Mouse (Mus musculus): ENCODE data around the gene Kcnq5. TPM values are rescaled to one million over a fixed set of nuclear protein-coding genes. Genes with fewer than 3 reads are reported as not detected.
A peak's percentile ranks its signal among the peaks of the same experiment; 100 is the strongest.
"Not testable (repeated sequence)": the region's sequence is repeated elsewhere in the genome, so short reads cannot be mapped to it uniquely, and the experiment has no call there.

Kcnq5 gene
- polyA plus RNA-seq, 1 experiment from 2014 or later, result 1.4 TPM

DNA sequence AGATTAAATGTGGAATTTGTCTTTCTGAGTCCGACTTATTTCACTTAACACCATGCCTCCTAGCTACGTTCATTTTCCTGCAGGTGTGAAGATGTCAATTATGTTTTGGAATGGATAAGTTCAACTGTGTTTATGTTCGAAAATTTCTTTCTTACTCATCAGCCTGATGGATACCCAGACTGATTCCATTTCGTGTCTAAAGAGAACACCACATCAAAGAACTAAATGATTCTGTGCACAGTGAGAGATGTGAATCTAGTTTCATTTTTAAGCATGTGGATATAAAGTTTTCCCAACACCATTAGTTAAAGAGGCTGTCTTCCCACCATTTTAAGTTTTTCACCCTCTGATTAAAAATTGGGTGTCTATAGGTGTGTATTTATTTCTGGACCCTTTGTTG lies 357.7 kb downstream of the Kcnq5 start:
- H3K4me2 ChIP-seq (ENCODE audit: low read depth, low read length), result no peak overlapping the region
- DNase-seq (ENCODE audit: low spot score) (no peak), ATAC-seq (ENCODE audit: low read depth) (no peak)
- no peaks in the 10 kb centered on the region for H3K36me3 ChIP-seq (ENCODE audit: control insufficient read depth, insufficient read depth, low read length)
- no peaks in the 10 kb centered on the region for H3K9me3 ChIP-seq (ENCODE audit: control insufficient read depth, low read length)
- H3K4me1 ChIP-seq (ENCODE audit: control insufficient read depth, insufficient read depth, low read length), result no peaks in the 10 kb centered on the region
- no peak overlapping the region for H3K9ac ChIP-seq (ENCODE audit: low read depth, low read length)
- no peak overlapping the region for H3K4me3 ChIP-seq (ENCODE audit: low read depth, low read length)
- H3K27ac ChIP-seq (replicated peaks; ENCODE audit: low read depth, low read length), result no peak overlapping the region
- 68% methylated on average over 4 of the region's 4 CpGs for WGBS
- no peaks in the 10 kb centered on the region for H3K27me3 ChIP-seq (replicated peaks; ENCODE audit: control insufficient read depth, insufficient read depth, low read length)

DNA sequence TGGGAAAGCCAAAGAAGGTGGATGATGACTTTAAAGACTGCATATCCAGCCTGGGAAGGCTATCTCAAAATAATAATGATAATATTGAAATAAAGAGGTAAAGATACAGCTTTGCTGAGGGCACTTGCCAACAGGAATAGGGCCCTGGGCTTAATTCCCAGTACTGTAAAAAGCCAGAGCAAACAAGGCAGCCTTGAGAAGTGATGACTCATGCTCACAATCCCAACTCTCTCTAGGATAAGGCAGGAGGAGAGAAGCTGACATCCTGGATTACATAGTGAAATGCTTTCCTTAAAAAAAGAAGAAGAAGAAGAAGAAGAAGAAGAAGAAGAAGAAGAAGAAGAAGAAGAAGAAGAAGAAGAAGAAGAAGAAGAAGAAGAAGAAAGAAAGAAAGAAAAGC lies 359.2 kb downstream of the Kcnq5 start:
- H3K4me2 ChIP-seq (ENCODE audit: low read depth, low read length), result no peak overlapping the region
- H3K9me3 ChIP-seq (ENCODE audit: control insufficient read depth, low read length), result no peaks in the 10 kb centered on the region
- H3K27ac ChIP-seq (replicated peaks; ENCODE audit: low read depth, low read length), result no peak overlapping the region
- ATAC-seq (ENCODE audit: low read depth) (no peak), DNase-seq (ENCODE audit: low spot score) (no peak)
- H3K9ac ChIP-seq (ENCODE audit: low read depth, low read length), result no peak overlapping the region
- no peak overlapping the region for H3K4me3 ChIP-seq (ENCODE audit: low read depth, low read length)
- no peaks in the 10 kb centered on the region for H3K36me3 ChIP-seq (ENCODE audit: control insufficient read depth, insufficient read depth, low read length)
- no peaks in the 10 kb centered on the region for H3K27me3 ChIP-seq (replicated peaks; ENCODE audit: control insufficient read depth, insufficient read depth, low read length)
- H3K4me1 ChIP-seq (ENCODE audit: control insufficient read depth, insufficient read depth, low read length), result no peaks in the 10 kb centered on the region

DNA sequence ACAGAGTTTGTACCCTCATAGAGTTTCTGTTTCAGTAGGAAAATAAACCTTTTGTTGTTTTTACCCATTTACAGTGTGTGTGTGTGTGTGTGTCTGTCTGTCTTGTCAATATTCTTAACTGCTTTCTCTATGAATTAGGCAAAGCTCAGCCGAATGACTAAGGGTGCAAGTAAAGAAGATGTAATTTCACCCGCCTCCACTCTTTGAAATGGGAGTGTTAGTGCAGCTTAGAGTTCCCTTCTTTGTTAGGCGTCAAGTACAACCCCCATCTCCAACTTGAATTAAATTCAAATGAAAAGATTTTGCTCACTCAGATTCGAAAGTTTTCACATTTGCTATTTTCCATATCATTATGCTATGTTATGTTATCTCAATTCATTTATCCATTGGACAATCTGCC lies 361.1 kb downstream of the Kcnq5 start:
- H3K27me3 ChIP-seq (replicated peaks; ENCODE audit: control insufficient read depth, insufficient read depth, low read length), result no peaks in the 10 kb centered on the region
- no peak overlapping the region for H3K27ac ChIP-seq (replicated peaks; ENCODE audit: low read depth, low read length)
- H3K4me3 ChIP-seq (ENCODE audit: low read depth, low read length), result no peak overlapping the region
- no peak overlapping the region for H3K4me2 ChIP-seq (ENCODE audit: low read depth, low read length)
- no peaks in the 10 kb centered on the region for H3K36me3 ChIP-seq (ENCODE audit: control insufficient read depth, insufficient read depth, low read length)
- no peak for ATAC-seq (ENCODE audit: low read depth)
- DNase-seq (ENCODE audit: low spot score), result no peak
- no peaks in the 10 kb centered on the region for H3K4me1 ChIP-seq (ENCODE audit: control insufficient read depth, insufficient read depth, low read length)
- H3K9ac ChIP-seq (ENCODE audit: low read depth, low read length), result no peak overlapping the region
- no peaks in the 10 kb centered on the region for H3K9me3 ChIP-seq (ENCODE audit: control insufficient read depth, low read length)
- WGBS, result 71% methylated on average over 4 of the region's 4 CpGs

DNA sequence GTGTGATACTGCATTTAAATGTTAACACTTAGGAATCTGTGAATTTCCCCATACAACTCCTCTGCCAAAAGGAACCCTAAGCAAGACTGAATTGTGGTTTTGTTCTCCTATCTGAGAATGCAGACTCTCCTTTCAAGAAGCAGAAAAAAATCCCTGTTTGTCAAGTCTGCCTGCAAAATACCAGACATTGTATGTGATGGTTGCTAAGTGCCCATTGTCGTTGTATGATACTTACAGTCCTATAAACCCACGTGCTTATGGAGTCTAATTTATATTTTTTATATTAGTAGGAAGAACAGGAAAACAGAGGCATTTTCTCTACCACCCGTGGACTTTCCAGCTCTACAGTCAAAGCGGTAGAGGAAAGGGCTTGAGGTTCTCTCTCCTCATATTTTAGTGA lies 367.9 kb downstream of the Kcnq5 start:
- Histone ChIP-seq H3K4me2 (ENCODE audit: low read depth, low read length) (no peak overlapping the region), H3K4me3 (ENCODE audit: low read depth, low read length) (no peak overlapping the region), H3K4me1 (ENCODE audit: control insufficient read depth, insufficient read depth, low read length) (no peaks in the 10 kb centered on the region), H3K27ac (replicated peaks; ENCODE audit: low read depth, low read length) (no peak overlapping the region), H3K9ac (ENCODE audit: low read depth, low read length) (no peak overlapping the region), H3K9me3 (ENCODE audit: control insufficient read depth, low read length) (no peaks in the 10 kb centered on the region), H3K36me3 (ENCODE audit: control insufficient read depth, insufficient read depth, low read length) (no peaks in the 10 kb centered on the region), H3K27me3 (replicated peaks; ENCODE audit: control insufficient read depth, insufficient read depth, low read length) (no peaks in the 10 kb centered on the region)
- DNase-seq (ENCODE audit: low spot score), result no peak
- ATAC-seq (ENCODE audit: low read depth), result no peak
- 75% methylated on average over 4 of the region's 4 CpGs for WGBS

DNA sequence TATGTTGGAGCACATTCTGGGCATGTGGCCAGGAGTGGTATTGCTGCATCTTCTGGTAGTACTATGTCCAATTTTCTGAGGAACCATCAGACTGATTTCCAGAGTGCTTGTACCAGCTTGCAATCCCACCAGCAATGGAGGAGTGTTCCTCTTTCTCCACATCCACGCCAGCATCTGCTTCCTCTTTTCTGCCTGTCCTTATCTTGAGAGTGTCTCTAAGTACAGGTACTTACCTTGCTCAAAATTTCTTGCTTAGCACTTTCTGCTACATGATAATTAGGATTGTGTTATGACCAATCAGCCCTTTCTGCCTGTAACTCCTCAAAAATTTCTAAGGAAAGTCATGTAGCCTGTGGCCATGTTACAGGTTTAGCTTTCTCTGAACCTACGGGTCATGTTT lies 394.3 kb downstream of the Kcnq5 start:
- H3K9me3 ChIP-seq (ENCODE audit: control insufficient read depth, low read length); H3K9ac ChIP-seq (ENCODE audit: low read depth, low read length); H3K4me1 ChIP-seq (ENCODE audit: control insufficient read depth, insufficient read depth, low read length); ATAC-seq (ENCODE audit: low read depth); H3K27me3 ChIP-seq (replicated peaks; ENCODE audit: control insufficient read depth, insufficient read depth, low read length); H3K4me2 ChIP-seq (ENCODE audit: low read depth, low read length); H3K27ac ChIP-seq (replicated peaks; ENCODE audit: low read depth, low read length); H3K4me3 ChIP-seq (ENCODE audit: low read depth, low read length); H3K36me3 ChIP-seq (ENCODE audit: control insufficient read depth, insufficient read depth, low read length): not testable (repeated sequence)
- 80% methylated on average over 2 of the region's 2 CpGs for WGBS
- peak; percentile 5 for DNase-seq (ENCODE audit: low spot score)

DNA sequence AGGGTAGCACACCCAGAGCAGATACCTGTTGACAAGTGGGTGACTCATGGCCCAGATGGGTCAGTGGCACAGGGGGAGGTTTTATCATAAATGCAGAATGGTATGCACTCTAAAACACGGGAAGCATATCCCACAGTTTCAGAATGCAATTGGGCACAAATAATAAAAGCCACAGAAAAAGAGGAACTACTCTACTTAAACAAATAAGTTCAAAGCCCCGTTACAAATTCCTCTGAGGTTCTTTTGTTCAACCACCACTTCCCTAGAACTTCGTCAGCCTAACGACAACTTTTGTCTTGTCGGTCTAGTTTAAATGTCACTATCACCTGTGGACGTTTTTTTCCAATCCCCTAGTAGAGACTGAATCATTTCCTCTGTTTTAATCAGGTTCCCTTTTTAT lies 407.1 kb downstream of the Kcnq5 start:
- WGBS, result 72% methylated on average over 6 of the region's 6 CpGs
- no peak for ATAC-seq (ENCODE audit: low read depth)
- no peak overlapping the region for H3K4me3 ChIP-seq (ENCODE audit: low read depth, low read length)

DNA sequence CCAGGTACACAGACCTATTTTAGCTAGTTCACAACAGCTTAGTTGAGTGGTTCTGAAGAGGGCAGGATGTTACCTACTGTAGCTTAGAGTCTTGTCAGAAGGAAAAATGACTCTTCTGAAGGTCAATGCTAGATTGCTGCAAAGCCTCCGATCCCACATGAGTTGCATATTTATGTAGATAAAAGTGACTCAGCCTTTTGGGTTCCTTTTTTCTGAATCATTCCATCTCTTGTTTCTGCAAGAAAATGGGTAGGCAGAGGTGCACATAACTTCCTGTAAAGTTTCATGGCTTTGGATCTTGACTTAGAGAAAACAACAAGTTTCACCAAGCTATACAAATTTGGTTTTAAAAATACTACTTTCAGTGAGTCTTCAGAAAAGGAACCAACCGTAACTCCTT lies 409.0 kb downstream of the Kcnq5 start:
- WGBS, result 92% methylated on average over 2 of the region's 2 CpGs
- no peak overlapping the region for H3K9ac ChIP-seq (ENCODE audit: low read depth, low read length)
- H3K4me1 ChIP-seq (ENCODE audit: control insufficient read depth, insufficient read depth, low read length), result no peaks in the 10 kb centered on the region
- H3K27ac ChIP-seq (replicated peaks; ENCODE audit: low read depth, low read length), result no peak overlapping the region
- H3K27me3 ChIP-seq (replicated peaks; ENCODE audit: control insufficient read depth, insufficient read depth, low read length), result no peaks in the 10 kb centered on the region
- no peak overlapping the region for H3K4me3 ChIP-seq (ENCODE audit: low read depth, low read length)
- H3K9me3 ChIP-seq (ENCODE audit: control insufficient read depth, low read length), result no peaks in the 10 kb centered on the region
- ATAC-seq (ENCODE audit: low read depth), result no peak
- no peak overlapping the region for H3K4me2 ChIP-seq (ENCODE audit: low read depth, low read length)
- no peak for DNase-seq (ENCODE audit: low spot score)
- H3K36me3 ChIP-seq (ENCODE audit: control insufficient read depth, insufficient read depth, low read length), result no peaks in the 10 kb centered on the region

More for the DNA sequence above, 407.1 kb downstream of the Kcnq5 start:
- Histone ChIP-seq H3K27ac (replicated peaks; ENCODE audit: low read depth, low read length) (no peak overlapping the region), H3K4me2 (ENCODE audit: low read depth, low read length) (no peak overlapping the region), H3K36me3 (ENCODE audit: control insufficient read depth, insufficient read depth, low read length) (no peaks in the 10 kb centered on the region), H3K27me3 (replicated peaks; ENCODE audit: control insufficient read depth, insufficient read depth, low read length) (no peaks in the 10 kb centered on the region), H3K4me1 (ENCODE audit: control insufficient read depth, insufficient read depth, low read length) (no peaks in the 10 kb centered on the region), H3K9me3 (ENCODE audit: control insufficient read depth, low read length) (no peaks in the 10 kb centered on the region), H3K9ac (ENCODE audit: low read depth, low read length) (no peak overlapping the region)
- DNase-seq (ENCODE audit: low spot score), result no peak

DNA sequence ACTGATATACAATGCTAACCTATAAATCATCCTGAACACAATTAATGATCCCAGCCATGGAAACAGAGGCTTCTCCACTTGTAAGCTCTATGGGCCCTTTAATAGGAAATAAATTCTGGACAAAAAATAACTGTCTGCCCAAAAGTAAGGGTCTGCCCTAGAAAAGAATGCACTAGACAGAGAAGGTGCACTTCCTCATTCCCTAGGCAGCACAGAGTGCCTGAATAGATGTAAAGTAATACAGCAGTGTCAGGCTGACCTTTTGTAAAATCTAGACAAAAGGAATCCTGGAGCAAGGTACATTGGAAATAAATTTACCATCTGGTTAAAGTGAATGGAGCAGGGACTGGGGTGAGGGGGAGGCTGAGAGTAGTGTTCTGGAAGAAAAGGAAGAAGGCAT lies 417.8 kb downstream of the Kcnq5 start:
- no peak overlapping the region for H3K4me3 ChIP-seq (ENCODE audit: low read depth, low read length)
- no peaks in the 10 kb centered on the region for H3K4me1 ChIP-seq (ENCODE audit: control insufficient read depth, insufficient read depth, low read length)
- no peaks in the 10 kb centered on the region for H3K36me3 ChIP-seq (ENCODE audit: control insufficient read depth, insufficient read depth, low read length)
- ATAC-seq (ENCODE audit: low read depth), result no peak
- no peak overlapping the region for H3K9ac ChIP-seq (ENCODE audit: low read depth, low read length)
- H3K27ac ChIP-seq (replicated peaks; ENCODE audit: low read depth, low read length), result no peak overlapping the region
- DNase-seq (ENCODE audit: low spot score), result no peak
- H3K4me2 ChIP-seq (ENCODE audit: low read depth, low read length), result no peak overlapping the region
- no peaks in the 10 kb centered on the region for H3K27me3 ChIP-seq (replicated peaks; ENCODE audit: control insufficient read depth, insufficient read depth, low read length)
- H3K9me3 ChIP-seq (ENCODE audit: control insufficient read depth, low read length), result no peaks in the 10 kb centered on the region

DNA sequence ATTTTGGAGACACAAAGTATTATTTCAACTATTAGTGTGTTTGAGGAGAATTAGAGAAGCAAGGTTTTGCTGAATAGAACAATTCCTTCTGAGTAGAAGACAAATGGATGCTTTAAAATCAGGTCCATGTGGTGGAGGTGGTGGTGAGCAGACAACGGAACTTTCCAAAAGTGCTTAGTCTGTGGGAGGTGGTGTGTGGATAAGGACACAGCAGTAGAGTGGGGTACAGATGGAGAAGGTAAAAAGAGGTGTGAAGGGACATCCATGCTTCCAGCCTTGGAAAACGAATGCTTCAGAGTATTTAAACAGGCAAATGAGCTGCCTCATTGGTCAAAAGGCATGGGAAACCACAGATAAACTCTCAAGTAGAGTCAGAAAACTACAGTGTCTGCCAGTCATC lies 422.3 kb downstream of the Kcnq5 start:
- H3K36me3 ChIP-seq (ENCODE audit: control insufficient read depth, insufficient read depth, low read length), result no peaks in the 10 kb centered on the region
- H3K4me1 ChIP-seq (ENCODE audit: control insufficient read depth, insufficient read depth, low read length), result no peaks in the 10 kb centered on the region
- H3K9me3 ChIP-seq (ENCODE audit: control insufficient read depth, low read length), result no peaks in the 10 kb centered on the region
- DNase-seq (ENCODE audit: low spot score), result no peak
- H3K27me3 ChIP-seq (replicated peaks; ENCODE audit: control insufficient read depth, insufficient read depth, low read length), result no peaks in the 10 kb centered on the region
- no peak overlapping the region for H3K4me2 ChIP-seq (ENCODE audit: low read depth, low read length)
- no peak overlapping the region for H3K27ac ChIP-seq (replicated peaks; ENCODE audit: low read depth, low read length)
- 76% methylated on average over 2 of the region's 2 CpGs for WGBS
- H3K4me3 ChIP-seq (ENCODE audit: low read depth, low read length), result no peak overlapping the region
- no peak for ATAC-seq (ENCODE audit: low read depth)
- H3K9ac ChIP-seq (ENCODE audit: low read depth, low read length), result no peak overlapping the region
